Mouse (Mus musculus): Measurements from ENCODE around the gene Gm49336.

Gene Gm49336

DNA sequence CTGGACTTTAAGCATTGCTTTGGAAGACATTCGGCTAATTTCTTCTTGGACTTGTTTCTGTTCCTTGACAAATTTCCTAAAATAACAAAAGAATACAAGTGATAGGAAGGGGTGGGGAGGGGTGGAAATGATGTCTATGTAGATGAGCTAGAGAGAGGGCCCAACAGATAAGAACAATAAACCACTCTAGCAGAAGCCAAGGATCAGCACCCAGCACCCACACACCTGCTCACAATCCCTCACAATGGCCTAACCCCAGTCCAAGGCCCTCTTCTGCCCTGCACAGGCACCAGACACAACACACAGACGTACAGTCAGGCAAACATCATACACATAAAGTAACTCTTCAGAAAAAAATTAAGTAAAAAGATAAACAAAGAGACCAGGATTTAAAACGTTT, 12.8 kb downstream of the Gm49336 start:
- no peak for DNase-seq (ENCODE audit: low spot score)

- DNase-seq (ENCODE audit: low spot score) = no peak
These were observed 31.4 kb downstream of the Gm49336 start for GRCm38 (mm10) chr14:60219886-60220285.

DNA sequence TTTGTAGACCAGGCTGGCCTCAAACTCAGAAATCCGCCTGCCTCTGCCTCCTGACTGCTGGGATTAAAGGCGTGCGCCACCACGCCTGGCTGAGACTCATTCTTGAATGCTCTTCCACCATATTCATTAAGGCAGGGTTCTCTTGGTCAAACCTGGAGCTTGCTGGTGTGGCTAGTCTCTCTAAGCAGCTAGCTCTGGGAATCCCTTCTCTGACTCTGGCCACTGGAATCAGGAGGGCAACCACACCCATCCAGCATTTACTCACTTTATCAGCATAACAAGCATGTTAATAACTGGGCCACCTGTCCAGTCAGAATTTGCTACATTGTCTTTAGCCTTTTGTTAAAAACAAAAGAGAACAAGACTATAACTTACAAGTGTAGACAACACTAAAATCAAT, 33.7 kb downstream of the Gm49336 start:
- no peak for DNase-seq (ENCODE audit: low spot score)

GRCm38 (mm10) chr14:60216125-60216524, 35.2 kb downstream of the Gm49336 start:
- no peak for DNase-seq (ENCODE audit: low spot score)

DNA sequence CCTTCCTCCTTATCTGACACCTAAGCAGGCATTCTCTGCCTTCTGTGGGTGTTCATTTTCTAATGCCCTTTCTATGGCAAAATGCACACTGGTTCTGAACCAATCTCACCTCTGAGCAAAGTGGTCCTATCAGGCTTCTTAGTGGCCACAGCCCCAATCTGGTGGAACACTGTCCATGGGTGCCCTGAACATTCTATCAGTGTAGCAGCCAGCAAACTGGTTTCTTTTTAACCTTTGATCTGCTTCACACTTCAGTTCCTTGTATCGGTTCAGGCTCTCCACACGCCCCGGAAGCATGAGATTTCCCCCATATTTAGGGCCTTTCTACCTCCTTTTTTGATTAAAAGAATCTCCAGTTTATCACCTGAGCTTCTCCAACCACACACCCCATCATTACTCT, 36.3 kb downstream of the Gm49336 start:
- DNase-seq (ENCODE audit: low spot score) = no peak

DNA sequence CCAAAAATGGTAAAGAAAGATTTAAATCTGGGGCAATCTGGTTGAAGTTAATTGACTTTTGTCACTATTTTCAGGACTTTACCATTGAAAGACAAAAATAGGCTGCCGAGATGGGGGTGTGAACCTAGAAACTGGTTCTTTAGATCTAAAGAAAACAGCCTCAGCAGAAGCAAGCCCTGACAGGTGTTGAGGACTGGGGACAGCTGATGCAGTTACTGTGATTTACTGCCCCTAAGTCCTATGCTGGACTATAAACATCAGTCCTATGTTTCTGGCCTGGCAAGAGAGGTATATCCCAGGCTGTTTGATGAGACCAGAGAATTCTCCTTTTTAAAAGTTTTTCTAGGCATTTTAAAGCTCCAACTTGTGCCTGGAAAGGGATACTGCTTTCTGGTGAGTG, 37.3 kb downstream of the Gm49336 start:
- no peak for DNase-seq (ENCODE audit: low spot score)

- no peak for DNase-seq (ENCODE audit: low spot score)
These were observed 42.1 kb downstream of the Gm49336 start for GRCm38 (mm10) chr14:60209166-60209565.

DNA sequence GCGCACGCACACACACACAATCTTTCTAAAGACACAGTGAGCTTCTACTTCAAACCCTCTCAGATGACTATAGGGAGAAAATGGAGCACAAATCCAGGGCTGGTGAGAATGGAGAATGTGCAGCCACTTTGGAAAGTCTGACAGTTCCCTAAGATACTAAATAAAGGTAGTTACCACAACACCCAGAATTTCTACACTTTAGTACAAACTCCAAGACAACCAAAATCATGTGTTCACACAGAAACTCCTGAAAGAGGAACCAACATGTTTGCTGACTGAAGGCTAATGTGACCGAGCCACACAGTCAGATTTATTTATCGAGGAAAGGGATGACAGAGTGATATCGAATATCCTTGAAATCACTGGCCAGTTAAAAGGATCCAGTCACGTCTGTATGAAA, 46.3 kb downstream of the Gm49336 start:
- DNase-seq (ENCODE audit: low spot score) = no peak

GRCm38 (mm10) chr14:60196884-60197283, 54.4 kb downstream of the Gm49336 start, which contains the start of gene Atp8a2:
TSS of gene Atp8a2 (minus strand) at chr14:60197179.
- no peak for DNase-seq (ENCODE audit: low spot score)

DNA sequence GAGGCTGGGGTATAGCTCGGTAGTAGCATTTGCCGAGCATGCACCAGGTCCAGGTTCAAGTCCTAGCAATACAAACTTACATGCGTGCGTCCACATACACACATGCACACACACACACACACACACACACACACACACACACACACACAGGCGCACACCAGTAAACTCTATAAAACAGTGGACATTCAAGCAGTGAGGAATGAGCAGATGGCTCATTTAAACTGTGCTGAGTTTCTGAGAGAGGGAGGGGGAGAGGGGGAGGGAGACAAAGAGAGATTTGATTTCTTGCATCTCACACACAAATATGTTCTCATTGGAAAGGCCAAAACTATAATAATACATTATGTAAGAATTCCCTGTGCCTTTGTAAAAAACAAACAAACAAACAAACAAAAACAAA, 55.3 kb downstream of the Gm49336 start:
- no peak for DNase-seq (ENCODE audit: low spot score)

GRCm38 (mm10) chr14:60194606-60195005, 56.7 kb downstream of the Gm49336 start:
- no peak for DNase-seq (ENCODE audit: low spot score)

DNA sequence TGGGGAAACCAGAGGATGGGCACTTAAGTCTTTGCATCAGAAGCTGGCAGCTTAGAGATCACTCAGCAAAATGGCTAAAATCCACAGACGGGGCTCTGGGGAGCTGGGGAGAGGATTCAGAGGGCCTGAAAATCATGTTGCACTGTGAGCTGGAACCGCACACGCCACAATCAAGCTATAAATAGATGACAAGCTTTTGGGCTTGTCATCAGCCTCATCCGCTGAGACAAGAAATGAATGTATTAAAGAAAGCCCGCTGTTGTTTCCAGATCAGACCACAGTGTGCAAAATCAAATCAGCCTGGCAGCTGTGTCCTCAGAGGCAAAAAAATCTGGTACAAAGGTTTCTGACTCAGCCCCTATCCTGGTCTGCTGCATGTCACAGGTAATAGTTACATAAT, 61.5 kb downstream of the Gm49336 start:
- no peak for DNase-seq (ENCODE audit: low spot score)

DNA sequence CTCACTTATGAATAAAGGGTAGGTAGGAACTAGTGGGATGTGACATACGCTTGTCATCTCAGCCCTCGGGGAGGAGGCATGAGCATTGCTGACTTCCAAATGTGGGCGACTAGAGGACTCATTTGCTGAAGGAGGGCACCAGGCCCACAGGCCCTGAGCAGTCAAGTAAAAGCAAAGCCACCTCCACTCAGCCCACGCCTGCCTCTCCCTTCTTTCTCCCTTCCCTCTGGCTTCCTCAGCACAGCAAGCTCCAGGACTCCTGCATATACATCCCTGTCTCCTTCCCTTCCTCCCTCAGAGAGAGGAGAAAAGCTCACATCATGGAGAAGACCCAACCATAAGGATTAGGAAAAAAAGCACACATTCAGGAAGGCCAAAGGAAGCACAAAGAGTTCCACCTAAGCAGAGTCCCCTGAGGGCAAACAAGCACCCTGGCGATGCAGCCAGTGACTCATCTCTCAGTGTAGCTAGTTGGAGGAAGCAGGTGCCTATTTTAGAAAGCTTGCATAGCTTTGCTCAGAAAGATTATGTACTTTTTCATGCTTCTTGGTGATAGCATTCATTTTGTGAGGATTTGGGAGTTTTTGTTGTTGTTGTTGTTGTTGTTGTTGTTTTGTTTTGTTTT, 63.0 kb downstream of the Gm49336 start:
- peak; percentile 31 for DNase-seq (ENCODE audit: low spot score)

- DNase-seq (ENCODE audit: low spot score) = no peak
These were observed 70.0 kb downstream of the Gm49336 start for GRCm38 (mm10) chr14:60181306-60181705.

GRCm38 (mm10) chr14:60178571-60178955, 72.7 kb downstream of the Gm49336 start:
- DNase-seq (ENCODE audit: low spot score) = no peak

GRCm38 (mm10) chr14:60177614-60178570, 73.4 kb downstream of the Gm49336 start:
- DNase-seq (ENCODE audit: low spot score) = peak; percentile 15

DNA sequence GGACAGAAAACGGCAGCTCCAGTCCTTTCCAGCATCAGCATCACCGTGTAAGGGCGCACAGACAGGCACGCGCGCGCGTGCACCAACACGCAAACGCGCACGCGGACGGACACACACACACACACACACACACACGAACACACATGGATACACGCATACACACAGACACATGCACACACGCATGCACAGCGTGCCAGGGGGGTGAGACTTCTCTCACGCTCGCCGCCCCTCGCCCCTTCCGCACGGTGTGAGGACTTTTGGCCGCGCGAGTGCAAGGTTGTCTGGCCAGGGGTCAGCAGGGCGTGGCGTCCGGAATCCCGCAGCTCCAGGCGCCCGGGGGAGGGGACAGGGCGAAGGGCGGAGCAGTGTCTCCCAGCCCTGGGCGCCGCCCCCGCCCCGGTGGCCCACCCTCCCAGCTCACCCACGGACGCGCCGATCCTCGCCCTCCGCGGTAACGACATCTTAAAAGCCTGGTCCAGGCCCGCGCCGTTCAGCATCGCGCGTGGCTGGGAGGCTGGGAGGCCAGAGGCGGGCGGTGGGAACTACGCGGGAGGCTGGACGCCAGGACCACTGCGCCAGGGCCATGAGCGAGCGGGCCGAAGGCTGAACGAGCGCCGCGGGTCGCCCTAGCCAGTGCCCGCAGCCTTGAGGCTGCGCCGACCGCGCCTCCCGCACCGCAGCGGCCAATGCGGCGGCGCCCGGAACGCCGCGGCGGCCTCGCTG, 74.3 kb downstream of the Gm49336 start:
- peak; percentile 66 for DNase-seq (ENCODE audit: low spot score)

GRCm38 (mm10) chr14:60176469-60176890, 74.8 kb downstream of the Gm49336 start:
- DNase-seq (ENCODE audit: low spot score) = no peak

- no peak for DNase-seq (ENCODE audit: low spot score)
These were observed 78.8 kb downstream of the Gm49336 start for GRCm38 (mm10) chr14:60172286-60173055.

DNA sequence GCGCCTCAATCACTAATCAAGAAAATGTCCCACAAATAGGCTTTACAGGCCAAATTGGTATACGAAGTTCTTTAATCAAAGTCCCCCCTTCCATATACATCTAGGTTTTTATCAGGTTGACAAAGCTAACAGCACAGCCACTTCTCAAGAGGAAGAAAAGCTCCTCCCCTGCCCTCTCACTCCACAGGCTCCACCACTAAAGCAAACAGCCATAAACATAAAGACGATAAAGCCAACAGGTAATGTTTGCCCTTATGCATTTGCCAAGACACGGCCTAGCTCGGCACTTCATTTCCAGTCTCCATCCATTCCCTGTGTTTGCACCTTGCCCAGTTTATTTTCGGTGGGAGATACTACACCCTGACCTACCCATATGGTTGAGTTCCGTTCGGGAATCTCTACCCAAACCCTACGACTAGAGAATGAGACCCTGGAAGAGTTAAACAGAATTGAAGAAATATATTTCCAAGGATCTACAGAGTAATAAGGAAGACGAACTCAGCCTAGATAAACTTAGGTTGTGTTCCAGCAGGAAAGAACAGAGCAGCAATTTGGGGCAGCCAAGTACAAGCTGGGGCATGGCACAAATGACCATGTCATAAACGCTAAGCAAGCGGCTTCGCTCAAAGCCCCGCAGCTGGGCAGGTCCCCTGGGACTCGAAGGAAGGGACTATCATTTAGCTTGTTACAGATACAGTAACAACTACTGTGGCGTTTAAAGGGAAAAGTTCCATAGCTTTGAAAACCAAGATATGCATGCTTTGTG, 80.3 kb downstream of the Gm49336 start:
- DNase-seq (ENCODE audit: low spot score) = peak; percentile 34

DNA sequence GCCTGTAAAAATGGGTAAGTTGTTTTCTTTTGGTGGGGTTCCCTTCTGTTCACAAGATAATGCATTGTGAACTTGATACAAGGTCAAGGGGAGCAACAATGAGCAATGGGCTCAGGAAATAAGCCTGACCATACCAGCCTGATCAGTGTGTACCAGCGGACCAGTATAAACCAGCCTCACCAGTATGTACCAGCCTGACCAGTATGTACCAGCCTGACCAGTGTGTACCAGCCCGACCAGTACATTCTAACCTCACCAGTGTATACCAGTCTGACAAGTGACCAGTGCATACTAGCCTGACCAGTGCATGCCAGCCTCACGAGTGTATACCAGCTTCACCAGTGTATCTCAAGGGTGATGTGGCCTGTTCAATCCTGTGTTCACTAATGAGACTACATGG, 87.9 kb downstream of the Gm49336 start:
- peak; percentile 14 for DNase-seq (ENCODE audit: low spot score)

Measured in urinary bladder, postnatal 14 days (tissue).